Mouse (Mus musculus) liver, adult 2 months (tissue): Measurements from ENCODE around the gene Gm20388.

Source experiments
- CTCF ChIP-seq: fragments of 200-500 bp; IDR thresholded peaks from 2 replicates; pipeline ENCODE4 v1.5.1; 2011; ENCODE audit warnings: low read depth, low read length, control low read depth
- POLR2A ChIP-seq: fragments of 200-500 bp; IDR thresholded peaks from 2 replicates; pipeline ENCODE4 v1.6.1; 2011; ENCODE audit warnings: low read length, control low read depth; ENCODE audit not compliant: insufficient read depth; ENCODE audit errors: extremely low read depth

GRCm38 (mm10) chr8:123497699-123498098, 3587.1 kb downstream of the Gm20388 start:
- TF ChIP-seq CTCF (no peak), POLR2A (no peak)
